Mouse (Mus musculus) cortical plate, adult 2 months (tissue): ENCODE results near the gene Noc4l.

ENCODE experiments used
- CTCF ChIP-seq: fragments of 200-500 bp; IDR thresholded peaks from 2 replicates; pipeline ENCODE4 v1.5.1; 2011; ENCODE audit warnings: mild to moderate bottlenecking, control low read depth, low read length; ENCODE audit not compliant: insufficient read depth; ENCODE audit errors: extremely low read depth
- POLR2A ChIP-seq: fragments of 200-500 bp; IDR thresholded peaks from 2 replicates; pipeline ENCODE4 v1.6.1; 2011; ENCODE audit warnings: mild to moderate bottlenecking, low read length, control low read depth; ENCODE audit not compliant: insufficient read depth; ENCODE audit errors: extremely low read depth

DNA sequence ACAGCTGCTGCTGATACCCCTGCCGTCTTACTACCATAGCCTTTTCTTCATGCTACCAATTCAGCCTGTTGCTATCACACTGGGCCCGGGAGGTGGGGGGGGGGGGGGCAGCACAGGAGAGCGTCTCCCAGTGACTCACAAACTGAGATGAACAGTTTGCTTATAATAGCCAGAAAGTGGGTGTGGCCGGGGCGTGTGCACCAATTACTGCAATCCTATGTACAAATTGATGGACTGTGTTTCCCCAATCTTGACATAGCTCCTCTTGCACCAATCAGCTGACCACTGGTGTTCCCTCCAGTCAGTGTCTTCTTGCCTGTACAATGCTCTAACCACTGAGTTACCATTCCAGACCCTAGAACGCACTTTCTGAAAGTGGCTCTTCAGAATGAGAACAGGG is 44.9 kb downstream of the Noc4l start:
- TF ChIP-seq POLR2A (no peak), CTCF (no peak)
